Comparison of ENCODE assay signal across 9 mouse cellular contexts in the genomic region with DNA sequence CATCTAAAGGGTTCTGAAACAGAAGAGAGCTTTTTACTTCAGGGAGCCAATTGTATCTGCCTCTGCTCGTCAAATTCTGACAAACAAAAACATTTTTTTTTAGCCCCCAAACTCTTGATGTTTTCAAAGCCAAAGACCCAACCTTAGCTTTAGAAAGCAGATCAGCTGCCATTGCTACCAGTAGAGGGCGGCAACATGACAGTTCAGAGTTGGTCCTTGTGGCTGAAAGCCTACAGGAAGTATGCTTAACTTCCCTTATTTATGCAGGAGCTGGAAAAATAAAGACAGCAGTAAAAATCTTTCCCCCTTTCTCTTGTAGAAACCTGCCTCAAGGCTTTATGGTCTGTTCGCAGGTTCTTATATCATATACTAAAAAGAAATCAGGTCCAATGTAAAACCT.
DNase-seq lines count a peak whose midpoint lies in the region; ATAC-seq and TF ChIP-seq lines count a peak whose summit lies in the region.
"Had no signal": no experiment of that assay in that cellular context is flagged by ENCODE, and none has a peak within 500 bp of the region (broad histone marks: within the 10 kb centered on the region; RNA-seq: fewer than 3 reads in every experiment).

No protein-coding gene starts in this region.

- no peak overlapping the region; the same call in 1 of the 2 replicates for H3K27ac ChIP-seq in heart, adult 2 months
- H3K27ac ChIP-seq in heart, embryonic 12.5 days (ENCODE audit: poor library complexity, severe bottlenecking) = no peak overlapping the region
- H3K27ac ChIP-seq: midbrain, embryonic 12.5 days had no signal

- H3K27me3 ChIP-seq in heart, adult 2 months (ENCODE audit: control insufficient read depth, insufficient read depth, low read length) = no peaks in the 10 kb centered on the region
- H3K27me3 ChIP-seq in heart, embryonic 12.5 days (replicated peaks) = no peaks in the 10 kb centered on the region; the same call in 1 of the 2 replicates
- H3K27me3 ChIP-seq in Patski = no peaks in the 10 kb centered on the region

- CTCF ChIA-PET in Patski (lab: Charles Lee) = interaction anchor here (0.8 to 2.0 kb wide), 21 partner anchors 9 to 610 kb away, joined by 3 to 14 read pairs (median 4); a partner anchor contains a TSS

- H3K4me3 ChIP-seq in heart, adult 2 months = no peak overlapping the region
- no peak overlapping the region for H3K4me3 ChIP-seq in heart, embryonic 12.5 days
- no peak overlapping the region for H3K4me3 ChIP-seq in lung, adult 2 months (replicated peaks; ENCODE audit: extremely low read depth, low read depth, low read length)
- H3K4me3 ChIP-seq: midbrain, embryonic 12.5 days had no signal

- H3K4me1 ChIP-seq in heart, adult 2 months (ENCODE audit: control insufficient read depth, insufficient read depth, low read length) = no peaks in the 10 kb centered on the region
- peaks cover 9% of the 10 kb centered on the region for H3K4me1 ChIP-seq in heart, embryonic 12.5 days (replicated peaks)
- H3K4me1 ChIP-seq in lung, adult 2 months (ENCODE audit: control insufficient read depth, insufficient read depth, low read length) = 0 out of 2 replicates have a peak, but pooled peaks cover 2% of the 10 kb centered on the region
- H3K4me1 ChIP-seq: midbrain, embryonic 12.5 days had no signal

- POLR2A ChIA-PET in Patski (lab: Charles Lee) = interaction anchor here (0.7 kb wide), 1 partner anchor 995 kb away, joined by 3 read pairs; no protein-coding TSS in a partner anchor

- ATAC-seq in heart, embryonic 12.5 days (ENCODE audit: insufficient number of reproducible peaks, low FRiP score) = no peak
- ATAC-seq in Patski = no peak

- no peak overlapping the region for H3K4me2 ChIP-seq in heart, embryonic 12.5 days
- H3K4me2 ChIP-seq: midbrain, embryonic 12.5 days had no signal

- no peak overlapping the region for H3K9ac ChIP-seq in heart, adult 2 months (ENCODE audit: low read depth, low read length)
- H3K9ac ChIP-seq in heart, embryonic 12.5 days = no peak overlapping the region
- H3K9ac ChIP-seq: midbrain, embryonic 12.5 days had no signal

- H3K79me2 ChIP-seq in heart, adult 2 months (replicated peaks; ENCODE audit: control insufficient read depth, insufficient read depth, low read length) = no peaks in the 10 kb centered on the region

- no peaks in the 10 kb centered on the region for H3K9me3 ChIP-seq in heart, embryonic 12.5 days (replicated peaks)
- H3K9me3 ChIP-seq: midbrain, embryonic 12.5 days had no signal

- no peak for TF ChIP-seq POLR2A in heart, adult 2 months (IDR thresholded peaks at IDR 0.05; ENCODE audit: insufficient read depth, low read depth, low read length)
- no peak for TF ChIP-seq POLR2A in lung, adult 2 months (IDR thresholded peaks at IDR 0.05; ENCODE audit: borderline replicate concordance, extremely low read depth, low read depth, low read length)

- intact Hi-C loops in heart, adult 2 months (cut with DNase I) = loop anchor here (2.0 kb wide), 2 partner anchors 378 to 506 kb away; no protein-coding TSS in a partner anchor

- in situ Hi-C loops in Patski (cut with MboI; ENCODE audit: low pct_unique_long_range_greater_than_20kb) = no loop called here

- no peaks in the 10 kb centered on the region; the same call in 1 of the 2 replicates for H3K36me3 ChIP-seq in heart, adult 2 months (ENCODE audit: control insufficient read depth, insufficient read depth, low read length)
- no peaks in the 10 kb centered on the region for H3K36me3 ChIP-seq in heart, embryonic 12.5 days
- H3K36me3 ChIP-seq: midbrain, embryonic 12.5 days had no signal

- 4% methylated on average over 3 of the region's 3 CpGs for WGBS in heart, adult 2 months
- 11% methylated on average over 3 of the region's 3 CpGs for WGBS in heart, embryonic 12.5 days
- WGBS in lung, adult 2 months = 6% methylated on average over 3 of the region's 3 CpGs

- peak; percentile 54 to 73 for DNase-seq in heart, adult 2 months
- DNase-seq in Patski (ENCODE audit: low read depth, low spot score) = no peak
- DNase-seq in cerebellum, postnatal 36 days = peak; percentile 72 to 76
- peak; percentile 77 for DNase-seq in gastrocnemius, postnatal 10 days
- peak; percentile 78 to 91 for DNase-seq in kidney, postnatal 36 days
- peak; percentile 61 for DNase-seq in lung, adult 2 months
- DNase-seq in right cerebral cortex, postnatal 36 days (ENCODE audit: low spot score in 2 of 2) = peak; percentile 45 to 57

- TF ChIP-seq CTCF in heart, adult 2 months (IDR thresholded peaks at IDR 0.05) = peak; percentile 94
- peak; percentile 83 for TF ChIP-seq CTCF in Patski (IDR thresholded peaks at IDR 0.05)
- peak; percentile 66 for TF ChIP-seq CTCF in lung, adult 2 months (IDR thresholded peaks at IDR 0.05; ENCODE audit: insufficient read depth, low read length)

- TF ChIP-seq EP300 in heart, adult 2 months (IDR thresholded peaks at IDR 0.05; ENCODE audit: insufficient read depth, low read depth, low read length) = 0 out of 2 replicates have a peak, but pooled peaks have one; percentile 55
